Mouse (Mus musculus) megakaryocyte, embryonic 14.5 days (primary cell): ENCODE measurements around the gene Gramd1b. TPM values are rescaled to one million over a fixed set of nuclear protein-coding genes. Genes with fewer than 3 reads are reported as not detected.
A peak's percentile ranks its signal among the peaks of the same experiment; 100 is the strongest.

ENCODE experiments used
- H3K27me3 ChIP-seq: replicated peaks from 2 replicates; pipeline ENCODE3; 2012; ENCODE audit warnings: inconsistent platforms
- H3K36me3 ChIP-seq: replicated peaks from 2 replicates; pipeline ENCODE3; 2012; ENCODE audit warnings: low read length, inconsistent platforms, mixed read lengths
- H3K4me1 ChIP-seq: 2 replicates; pipeline ENCODE4 v1.6.1; 2012; ENCODE audit warnings: inconsistent platforms
- H3K4me3 ChIP-seq: replicated peaks from 2 replicates; pipeline ENCODE3; 2012; ENCODE audit warnings: moderate library complexity, mild to moderate bottlenecking, inconsistent platforms
- H3K9me3 ChIP-seq: 2 replicates; pipeline ENCODE4 v1.6.1; 2012; ENCODE audit warnings: inconsistent platforms
- FLI1 ChIP-seq: IDR thresholded peaks from 2 replicates; pipeline ENCODE4 v1.6.1; 2012; ENCODE audit warnings: low read length, inconsistent platforms, mixed read lengths
- GATA1 ChIP-seq: IDR thresholded peaks from 3 replicates; pipeline ENCODE4 v1.6.1; 2012; ENCODE audit warnings: mixed read lengths, low read length, inconsistent platforms, borderline replicate concordance
- polyA plus RNA-seq: library from polyadenylated mRNA; stranded (reverse); fragments of >175 nt; gene quantifications from 2 replicates; pipeline ENCODE4 v1.2.3, GENCODE M21; 2012; ENCODE audit warnings: low replicate concordance; ENCODE audit not compliant: insufficient read depth

Gene Gramd1b
- polyA plus RNA-seq, 1 experiment, result 3.1 TPM

GRCm38 (mm10) chr9:40304243-40304642 lies 226.9 kb downstream of the Gramd1b start:
- peaks cover 95% of the 10 kb centered on the region for H3K36me3 ChIP-seq

DNA sequence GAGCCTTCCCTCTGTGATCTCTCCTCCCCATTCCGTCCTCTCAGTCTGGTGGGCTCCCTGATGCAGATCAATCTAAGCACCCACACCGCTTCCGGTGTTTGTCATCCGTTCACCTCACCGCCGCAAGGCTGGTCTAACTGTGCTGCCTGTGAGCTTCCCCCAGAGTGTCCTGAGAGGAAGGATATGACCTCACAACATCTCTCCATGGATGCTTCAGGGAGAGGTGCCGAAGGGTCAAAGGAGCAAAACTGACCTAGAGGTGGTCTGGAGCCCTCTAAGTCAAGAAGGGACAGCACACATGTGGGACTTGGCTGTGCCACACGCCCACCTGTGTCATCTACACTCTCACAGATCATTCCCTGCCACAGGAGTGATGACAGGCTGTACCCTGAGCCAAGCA lies 228.8 kb downstream of the Gramd1b start:
- Histone ChIP-seq H3K4me1 (no peaks in the 10 kb centered on the region), H3K4me3 (no peak overlapping the region), H3K36me3 (peaks cover 98% of the 10 kb centered on the region), H3K27me3 (no peaks in the 10 kb centered on the region), H3K9me3 (no peaks in the 10 kb centered on the region)
- TF ChIP-seq FLI1 (no peak), GATA1 (no peak)

More at GRCm38 (mm10) chr9:40304243-40304642, 226.9 kb downstream of the Gramd1b start:
- no peaks in the 10 kb centered on the region for H3K4me1 ChIP-seq
- no peaks in the 10 kb centered on the region for H3K9me3 ChIP-seq
- H3K27me3 ChIP-seq, result no peaks in the 10 kb centered on the region
- no peak for TF ChIP-seq GATA1
- TF ChIP-seq FLI1, result no peak
- peak overlapping the region; percentile 60 for H3K4me3 ChIP-seq

DNA sequence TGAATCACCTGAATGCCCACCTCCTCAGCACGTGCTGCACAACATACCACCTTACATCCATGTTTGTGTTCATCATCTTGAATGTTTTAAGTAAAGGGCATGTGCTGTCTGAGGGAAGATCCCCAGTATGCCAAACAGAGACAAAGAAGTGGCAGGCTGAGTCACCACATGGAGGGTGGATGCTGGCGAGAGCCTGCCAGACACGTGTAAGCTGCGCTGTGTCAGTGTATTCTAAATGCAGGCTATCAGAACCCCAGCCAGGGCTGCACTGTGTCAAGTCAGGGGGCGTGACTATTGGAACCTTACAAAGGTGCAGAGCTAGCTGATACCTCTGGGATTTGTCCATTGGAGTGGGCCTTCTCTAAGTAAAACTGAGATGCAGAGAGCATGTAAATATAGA lies 229.7 kb downstream of the Gramd1b start:
- Histone ChIP-seq H3K36me3 (peaks cover 97% of the 10 kb centered on the region), H3K27me3 (no peaks in the 10 kb centered on the region), H3K4me1 (no peaks in the 10 kb centered on the region), H3K4me3 (no peak overlapping the region), H3K9me3 (no peaks in the 10 kb centered on the region)
- TF ChIP-seq FLI1 (no peak), GATA1 (no peak)

DNA sequence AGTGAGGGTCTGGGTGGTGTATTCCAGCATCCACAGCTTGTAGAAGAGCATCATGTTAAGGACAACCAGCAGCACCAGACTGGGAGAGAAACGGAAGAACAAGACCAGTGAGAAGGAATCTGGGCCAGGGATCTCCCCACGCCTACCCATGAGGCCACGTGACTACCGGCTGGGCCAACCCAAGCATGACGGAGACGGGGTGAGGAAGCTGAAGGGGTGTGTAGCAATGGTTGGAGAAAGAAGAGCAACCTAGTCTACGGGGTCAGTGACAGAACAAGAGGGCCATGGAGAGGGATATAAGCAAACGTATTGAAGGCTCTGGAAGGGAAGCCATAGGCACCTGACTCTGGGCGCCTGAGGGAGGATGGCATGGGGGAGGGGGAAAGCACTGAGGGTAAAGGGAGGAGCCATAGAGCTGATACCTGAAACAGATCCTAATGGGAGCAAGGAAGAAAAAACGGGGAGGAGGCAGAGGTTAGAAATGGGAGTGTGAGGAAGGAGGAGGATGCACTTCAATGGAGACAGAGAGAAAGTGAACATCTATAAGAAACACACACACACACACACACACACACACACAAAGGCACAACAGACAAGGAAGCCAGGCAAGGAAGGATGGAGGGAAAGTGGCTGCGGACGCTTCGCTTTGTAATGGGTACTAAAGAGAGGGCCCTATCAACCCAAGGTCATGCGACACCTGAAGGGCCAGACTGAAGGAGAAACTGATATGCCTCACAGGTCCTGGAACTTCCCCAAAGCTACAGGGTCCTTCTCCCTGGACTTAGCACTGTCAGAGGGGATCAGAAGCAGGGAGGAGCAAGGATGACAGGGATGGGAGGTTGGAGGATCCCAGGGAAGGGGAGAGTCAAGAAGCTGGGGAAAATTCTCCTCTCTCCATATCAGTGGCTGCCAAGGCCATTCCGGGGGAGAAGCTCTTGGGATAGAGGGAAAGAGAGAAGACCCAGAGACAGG lies 230.9 kb downstream of the Gramd1b start:
- no peaks in the 10 kb centered on the region for H3K4me1 ChIP-seq
- H3K27me3 ChIP-seq, result no peaks in the 10 kb centered on the region
- no peaks in the 10 kb centered on the region for H3K9me3 ChIP-seq
- no peak overlapping the region for H3K4me3 ChIP-seq
- H3K36me3 ChIP-seq, result peaks cover 93% of the 10 kb centered on the region
- TF ChIP-seq FLI1 (no peak), GATA1 (no peak)

DNA sequence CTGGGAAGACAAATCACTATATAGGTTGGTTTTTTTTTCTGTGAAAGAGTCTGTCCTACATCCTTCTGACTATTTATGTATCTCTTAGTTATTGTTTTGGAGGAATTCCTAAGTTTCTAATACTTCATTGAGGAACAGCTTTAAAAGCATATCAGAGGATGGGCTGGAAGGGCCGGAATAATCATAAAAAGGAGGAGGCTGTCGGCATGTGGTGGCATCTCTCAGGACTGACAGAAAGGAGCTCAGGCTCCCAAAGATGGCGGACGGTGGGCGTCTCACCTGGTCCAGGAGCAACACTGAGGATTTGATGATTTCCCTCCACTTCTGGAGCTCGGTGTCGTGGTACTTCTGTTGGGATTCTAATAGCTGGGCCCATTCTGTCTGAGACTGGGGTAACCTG lies 231.9 kb downstream of the Gramd1b start:
- H3K4me3 ChIP-seq, result no peak overlapping the region
- TF ChIP-seq GATA1, result no peak
- TF ChIP-seq FLI1, result no peak
- no peaks in the 10 kb centered on the region for H3K9me3 ChIP-seq
- peaks cover 93% of the 10 kb centered on the region for H3K36me3 ChIP-seq
- H3K4me1 ChIP-seq, result no peaks in the 10 kb centered on the region
- H3K27me3 ChIP-seq, result no peaks in the 10 kb centered on the region

- Histone ChIP-seq H3K4me3 (no peak overlapping the region), H3K9me3 (no peaks in the 10 kb centered on the region), H3K27me3 (no peaks in the 10 kb centered on the region), H3K4me1 (no peaks in the 10 kb centered on the region), H3K36me3 (peaks cover 92% of the 10 kb centered on the region)
- TF ChIP-seq GATA1 (no peak), FLI1 (no peak)
These were observed 233.2 kb downstream of the Gramd1b start for GRCm38 (mm10) chr9:40297969-40298368.

DNA sequence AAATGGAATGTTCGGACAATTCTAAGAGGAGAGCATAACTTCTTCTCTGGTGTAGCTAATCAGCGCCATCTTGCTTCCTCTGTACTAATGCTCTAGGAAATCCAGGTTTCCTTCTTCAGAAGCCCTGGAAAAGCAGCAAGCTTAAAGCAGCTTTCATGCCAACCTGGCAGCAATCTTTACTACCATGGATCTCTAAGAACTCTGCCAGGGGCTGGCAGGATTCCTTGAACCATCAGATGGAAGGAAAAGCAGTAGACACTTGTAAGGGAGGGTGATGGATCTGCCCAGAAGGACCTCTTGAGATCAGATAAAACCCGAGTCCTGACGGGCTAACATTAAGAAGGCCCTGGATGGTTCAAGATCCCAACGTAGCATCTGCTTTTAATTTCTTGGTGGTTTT lies 234.9 kb downstream of the Gramd1b start:
- Histone ChIP-seq H3K36me3 (peaks cover 75% of the 10 kb centered on the region), H3K4me3 (no peak overlapping the region), H3K9me3 (no peaks in the 10 kb centered on the region), H3K27me3 (no peaks in the 10 kb centered on the region), H3K4me1 (no peaks in the 10 kb centered on the region)
- TF ChIP-seq GATA1 (no peak), FLI1 (no peak)

- Histone ChIP-seq H3K4me1 (no peaks in the 10 kb centered on the region), H3K9me3 (no peaks in the 10 kb centered on the region), H3K4me3 (no peak overlapping the region), H3K36me3 (peaks cover 62% of the 10 kb centered on the region), H3K27me3 (no peaks in the 10 kb centered on the region)
- no peak for TF ChIP-seq FLI1
- no peak for TF ChIP-seq GATA1
These were observed 236.3 kb downstream of the Gramd1b start for GRCm38 (mm10) chr9:40294866-40295265.

DNA sequence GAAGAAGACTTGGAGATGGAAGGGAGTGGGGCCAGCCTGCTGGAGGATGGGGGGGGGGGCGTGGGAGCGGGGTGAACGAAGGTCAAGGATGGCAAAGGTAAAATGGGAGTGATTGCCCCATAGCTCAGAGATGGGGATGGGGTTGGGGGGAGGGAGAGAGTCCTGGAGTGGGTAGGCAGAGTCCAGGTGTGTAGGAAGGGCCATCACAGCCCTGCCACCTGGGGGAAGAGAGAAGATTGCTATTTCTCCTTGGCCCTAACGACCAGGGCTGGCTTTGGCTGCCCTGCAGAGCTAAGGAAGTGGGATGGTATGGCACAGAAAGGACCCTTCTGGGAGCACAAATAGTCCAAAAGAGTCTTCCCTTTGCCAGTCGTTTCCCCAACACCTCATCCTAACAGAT lies 237.0 kb downstream of the Gramd1b start:
- H3K9me3 ChIP-seq, result no peaks in the 10 kb centered on the region
- TF ChIP-seq FLI1, result no peak
- TF ChIP-seq GATA1, result no peak
- H3K27me3 ChIP-seq, result no peaks in the 10 kb centered on the region
- H3K4me3 ChIP-seq, result no peak overlapping the region
- H3K4me1 ChIP-seq, result no peaks in the 10 kb centered on the region
- H3K36me3 ChIP-seq, result peaks cover 55% of the 10 kb centered on the region

DNA sequence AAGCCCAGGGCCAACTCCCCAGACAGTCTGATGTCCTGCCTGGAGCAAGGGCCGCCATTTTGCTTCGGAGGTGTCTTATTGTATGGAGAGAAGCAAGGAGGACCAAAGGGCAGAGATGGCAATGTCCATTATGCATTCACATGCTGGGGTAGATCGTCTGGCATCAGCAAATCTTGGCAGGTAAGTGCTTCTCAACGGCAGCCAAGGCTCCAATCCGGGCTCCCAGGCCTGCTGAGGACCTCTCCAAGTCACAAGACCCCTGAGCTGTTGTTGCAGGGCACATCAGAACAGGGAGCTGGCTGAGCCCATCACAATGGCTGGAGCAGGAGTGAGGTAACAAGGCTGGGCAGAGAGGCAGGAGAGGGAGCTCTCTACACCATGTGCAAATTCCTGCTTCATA lies 237.4 kb downstream of the Gramd1b start:
- H3K4me1 ChIP-seq, result no peaks in the 10 kb centered on the region
- TF ChIP-seq FLI1 (no peak), GATA1 (no peak)

GRCm38 (mm10) chr9:40293286-40293685 lies 237.9 kb downstream of the Gramd1b start:
- H3K36me3 ChIP-seq, result peaks cover 46% of the 10 kb centered on the region
- TF ChIP-seq FLI1, result no peak
- TF ChIP-seq GATA1, result no peak
- no peak overlapping the region for H3K4me3 ChIP-seq
- no peaks in the 10 kb centered on the region for H3K4me1 ChIP-seq
- H3K9me3 ChIP-seq, result no peaks in the 10 kb centered on the region
- H3K27me3 ChIP-seq, result peaks cover under 1% of the 10 kb centered on the region

More for the DNA sequence above, 237.4 kb downstream of the Gramd1b start:
- H3K27me3 ChIP-seq, result no peaks in the 10 kb centered on the region
- H3K4me3 ChIP-seq, result no peak overlapping the region
- no peaks in the 10 kb centered on the region for H3K9me3 ChIP-seq
- H3K36me3 ChIP-seq, result peaks cover 51% of the 10 kb centered on the region
